Mouse (Mus musculus) limb, embryonic 15.5 days (tissue): ENCODE data around the gene Hydin. TPM values are rescaled to one million over a fixed set of nuclear protein-coding genes. Genes with fewer than 3 reads are reported as not detected.
"Not testable (repeated sequence)": the region's sequence is repeated elsewhere in the genome, so short reads cannot be mapped to it uniquely, and the experiment has no call there.

Source experiments
- ATAC-seq: fragments of 200-750 bp; cut with Nextera tagmentation; 2 replicates; pipeline ENCODE4 v1.8.0; 2017; ENCODE audit warnings: low read depth, moderate TSS enrichment; ENCODE audit not compliant: insufficient number of reproducible peaks, low FRiP score, low TSS enrichment
- H3K27ac ChIP-seq: fragments of 300-500 bp; sonication (generic); 2 replicates; pipeline ENCODE4 v1.5.1; 2015; ENCODE audit warnings: moderate library complexity, mild to moderate bottlenecking, inconsistent platforms
- H3K27me3 ChIP-seq: fragments of 300-500 bp; sonication (generic); 2 replicates; pipeline ENCODE4 v1.6.1; 2015; ENCODE audit warnings: inconsistent platforms
- H3K36me3 ChIP-seq: fragments of 300-500 bp; sonication (generic); 2 replicates; pipeline ENCODE4 v1.6.1; 2015; ENCODE audit warnings: inconsistent platforms
- H3K4me1 ChIP-seq: fragments of 300-500 bp; sonication (generic); 2 replicates; pipeline ENCODE4 v1.6.1; 2015; ENCODE audit warnings: inconsistent platforms
- H3K4me2 ChIP-seq: fragments of 300-500 bp; sonication (generic); 2 replicates; pipeline ENCODE4 v1.6.1; 2015; ENCODE audit warnings: mild to moderate bottlenecking, inconsistent platforms
- H3K4me3 ChIP-seq: fragments of 300-500 bp; sonication (generic); 2 replicates; pipeline ENCODE4 v1.5.1; 2015; ENCODE audit warnings: mild to moderate bottlenecking, inconsistent platforms
- H3K9ac ChIP-seq: fragments of 300-500 bp; sonication (generic); 2 replicates; pipeline ENCODE4 v1.6.1; 2015; ENCODE audit warnings: inconsistent platforms
- H3K9me3 ChIP-seq: fragments of 300-500 bp; sonication (generic); 2 replicates; pipeline ENCODE4 v1.6.1; 2016; ENCODE audit warnings: inconsistent platforms
- WGBS: fragments of 180-500 bp; shearing (Covaris S2); methylation state at CpG from one replicate; pipeline ENCODE4 v1.1.7; 2015; 5-methylcytosine and 5-hydroxymethylcytosine counted together
- polyA plus RNA-seq: library from polyadenylated mRNA; unstranded; fragments of >200 nt; fragmentation: Nextera tagmentation; extraction: Ambion mirVana; gene quantifications from 2 replicates; pipeline ENCODE4 v1.2.1, GENCODE M21; 2015

The Hydin gene
- polyA plus RNA-seq, 1 experiment from 2014 or later = 0.01 TPM

GRCm38 (mm10) chr8:110491118-110491517, 224.3 kb downstream of the Hydin start:
- Histone ChIP-seq H3K9me3 (no peaks in the 10 kb centered on the region), H3K27me3 (no peaks in the 10 kb centered on the region), H3K4me1 (no peaks in the 10 kb centered on the region), H3K4me3 (no peak overlapping the region), H3K27ac (no peak overlapping the region), H3K36me3 (no peaks in the 10 kb centered on the region), H3K4me2 (no peak overlapping the region), H3K9ac (no peak overlapping the region)
- no peak for ATAC-seq
- 89% methylated on average over 5 of the region's 5 CpGs for WGBS

- Histone ChIP-seq H3K27me3 (no peaks in the 10 kb centered on the region), H3K9me3 (no peaks in the 10 kb centered on the region), H3K36me3 (no peaks in the 10 kb centered on the region), H3K4me1 (no peaks in the 10 kb centered on the region), H3K4me3 (no peak overlapping the region), H3K4me2 (no peak overlapping the region), H3K9ac (no peak overlapping the region), H3K27ac (no peak overlapping the region)
- WGBS = 68% methylated on average over 9 of the region's 9 CpGs
- no peak for ATAC-seq
These were observed 229.5 kb downstream of the Hydin start for GRCm38 (mm10) chr8:110496286-110496685.

GRCm38 (mm10) chr8:110500253-110500652, 233.5 kb downstream of the Hydin start:
- Histone ChIP-seq H3K27ac (no peak overlapping the region), H3K4me3 (no peak overlapping the region), H3K9ac (no peak overlapping the region), H3K4me1 (no peaks in the 10 kb centered on the region), H3K27me3 (no peaks in the 10 kb centered on the region), H3K36me3 (no peaks in the 10 kb centered on the region), H3K4me2 (no peak overlapping the region), H3K9me3 (no peaks in the 10 kb centered on the region)
- peak; percentile 40; the same call in 1 of the 2 replicates for ATAC-seq
- 31% methylated on average over 10 of the region's 10 CpGs for WGBS

- no peak for ATAC-seq
- Histone ChIP-seq H3K4me3 (no peak overlapping the region), H3K9me3 (no peaks in the 10 kb centered on the region), H3K9ac (no peak overlapping the region), H3K27me3 (no peaks in the 10 kb centered on the region), H3K4me1 (no peaks in the 10 kb centered on the region), H3K36me3 (no peaks in the 10 kb centered on the region), H3K4me2 (no peak overlapping the region), H3K27ac (no peak overlapping the region)
- WGBS = 71% methylated on average over 6 of the region's 6 CpGs
These were observed 233.9 kb downstream of the Hydin start for GRCm38 (mm10) chr8:110500661-110501060.

- no peak for ATAC-seq
- H3K27ac ChIP-seq = no peak overlapping the region
- no peaks in the 10 kb centered on the region for H3K4me1 ChIP-seq
- no peak overlapping the region for H3K4me3 ChIP-seq
- H3K36me3 ChIP-seq = no peaks in the 10 kb centered on the region
- H3K9me3 ChIP-seq = no peaks in the 10 kb centered on the region
- no peak overlapping the region for H3K9ac ChIP-seq
- 80% methylated on average over 4 of the region's 4 CpGs for WGBS
- no peaks in the 10 kb centered on the region for H3K27me3 ChIP-seq
- no peak overlapping the region for H3K4me2 ChIP-seq
These were observed 234.6 kb downstream of the Hydin start for GRCm38 (mm10) chr8:110501330-110501729.

- Histone ChIP-seq H3K4me1 (no peaks in the 10 kb centered on the region), H3K27me3 (no peaks in the 10 kb centered on the region), H3K9ac (no peak overlapping the region), H3K27ac (no peak overlapping the region), H3K36me3 (no peaks in the 10 kb centered on the region), H3K4me2 (no peak overlapping the region), H3K4me3 (no peak overlapping the region), H3K9me3 (no peaks in the 10 kb centered on the region)
- 13% methylated on average over 10 of the region's 10 CpGs for WGBS
- no peak for ATAC-seq
These were observed 236.1 kb downstream of the Hydin start for GRCm38 (mm10) chr8:110502880-110503279.

GRCm38 (mm10) chr8:110508766-110509165, 242.0 kb downstream of the Hydin start:
- no peak for ATAC-seq
- H3K9ac ChIP-seq = no peak overlapping the region
- no peak overlapping the region for H3K4me2 ChIP-seq
- H3K4me1 ChIP-seq = no peaks in the 10 kb centered on the region
- H3K27me3 ChIP-seq = no peaks in the 10 kb centered on the region
- WGBS = 57% methylated on average over 3 of the region's 3 CpGs
- H3K4me3 ChIP-seq = no peak overlapping the region
- no peaks in the 10 kb centered on the region for H3K36me3 ChIP-seq
- H3K27ac ChIP-seq = no peak overlapping the region
- no peaks in the 10 kb centered on the region for H3K9me3 ChIP-seq

GRCm38 (mm10) chr8:110519790-110520189, 253.0 kb downstream of the Hydin start:
- Histone ChIP-seq H3K27me3 (no peaks in the 10 kb centered on the region), H3K9ac (no peak overlapping the region), H3K4me2 (no peak overlapping the region), H3K4me1 (no peaks in the 10 kb centered on the region), H3K9me3 (no peaks in the 10 kb centered on the region), H3K36me3 (no peaks in the 10 kb centered on the region), H3K4me3 (no peak overlapping the region), H3K27ac (no peak overlapping the region)
- no peak for ATAC-seq
- 74% methylated on average over 7 of the region's 7 CpGs for WGBS

- WGBS = 86% methylated on average over 12 of the region's 12 CpGs
- H3K27ac ChIP-seq = no peak overlapping the region
- ATAC-seq = no peak
- no peak overlapping the region for H3K4me2 ChIP-seq
- no peaks in the 10 kb centered on the region for H3K4me1 ChIP-seq
- no peak overlapping the region for H3K4me3 ChIP-seq
- no peaks in the 10 kb centered on the region for H3K36me3 ChIP-seq
- no peaks in the 10 kb centered on the region for H3K27me3 ChIP-seq
- H3K9ac ChIP-seq = no peak overlapping the region
- no peaks in the 10 kb centered on the region for H3K9me3 ChIP-seq
These were observed 255.1 kb downstream of the Hydin start for GRCm38 (mm10) chr8:110521851-110522250.

- H3K4me3 ChIP-seq, H3K36me3 ChIP-seq, H3K27ac ChIP-seq, H3K9me3 ChIP-seq, H3K27me3 ChIP-seq, H3K4me1 ChIP-seq, H3K4me2 ChIP-seq, H3K9ac ChIP-seq, ATAC-seq: not testable (repeated sequence)
- whole genome bisulfite sequencing = 76% methylated on average over 7 of the region's 7 CpGs
These were observed 255.7 kb downstream of the Hydin start for GRCm38 (mm10) chr8:110522495-110522894.

GRCm38 (mm10) chr8:110522985-110523384, 256.2 kb downstream of the Hydin start:
- ATAC-seq = no peak
- WGBS = 68% methylated on average over 15 of the region's 15 CpGs
- H3K4me3 ChIP-seq = no peak overlapping the region

GRCm38 (mm10) chr8:110525229-110525628, 258.5 kb downstream of the Hydin start:
- 58% methylated on average over 15 of the region's 15 CpGs for WGBS
- no peak for ATAC-seq

More at GRCm38 (mm10) chr8:110522985-110523384, 256.2 kb downstream of the Hydin start:
- Histone ChIP-seq H3K27me3 (no peaks in the 10 kb centered on the region), H3K27ac (no peak overlapping the region), H3K4me2 (no peak overlapping the region), H3K4me1 (no peaks in the 10 kb centered on the region), H3K9me3 (no peaks in the 10 kb centered on the region), H3K36me3 (no peaks in the 10 kb centered on the region), H3K9ac (no peak overlapping the region)

More at GRCm38 (mm10) chr8:110525229-110525628, 258.5 kb downstream of the Hydin start:
- Histone ChIP-seq H3K4me3 (no peak overlapping the region), H3K9ac (no peak overlapping the region), H3K9me3 (no peaks in the 10 kb centered on the region), H3K4me2 (no peak overlapping the region), H3K36me3 (no peaks in the 10 kb centered on the region), H3K27me3 (no peaks in the 10 kb centered on the region), H3K27ac (no peak overlapping the region), H3K4me1 (no peaks in the 10 kb centered on the region)
